Mouse (Mus musculus): Measurements from ENCODE around the gene Rgs3. TPM values are rescaled to one million over a fixed set of nuclear protein-coding genes. Genes with fewer than 3 reads are reported as not detected.
A peak's percentile ranks its signal among the peaks of the same experiment; 100 is the strongest.

The Rgs3 gene
- polyA plus RNA-seq (2014; fragmentation: Nextera tagmentation; extraction: Ambion mirVana), result 49.8 and 54.3 TPM in 2 replicates

DNA sequence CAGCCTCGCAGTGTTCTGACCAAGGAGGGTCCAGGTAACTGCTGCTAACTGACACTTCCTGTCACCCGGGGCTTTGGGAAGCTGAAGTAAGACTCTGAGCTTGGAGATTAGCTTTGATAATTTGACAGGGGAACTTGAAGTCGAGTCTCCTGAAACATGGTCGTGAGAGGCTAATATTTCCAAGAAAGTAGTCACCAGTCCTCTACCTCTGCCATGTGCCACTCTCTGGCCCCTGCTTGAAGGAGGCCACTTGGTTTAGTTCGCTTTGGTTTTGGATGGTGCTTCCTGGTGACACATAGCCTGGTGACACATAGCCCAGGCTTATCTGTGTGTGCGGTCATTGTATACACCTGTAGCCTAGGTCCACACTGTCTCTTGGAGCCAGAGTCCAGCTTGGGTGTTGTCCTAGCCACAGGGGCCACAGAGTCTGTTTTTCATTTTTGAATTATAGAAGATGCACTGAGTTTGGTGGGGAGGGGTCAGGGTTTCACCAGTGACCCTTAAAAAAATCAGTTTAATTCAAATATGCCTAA lies at the start of gene Rgs3:
TSS of gene Rgs3 (plus strand) at position 51 of the 533 bp plus-strand sequence.
- Histone ChIP-seq H3K27ac (ENCODE audit: low read depth, low read length) (no peak within 1 kb of the TSS), H3K4me1 (ENCODE audit: control insufficient read depth, insufficient read depth, low read length) (peaks cover 9% of the 10 kb centered on the region; the same call in 1 of the 2 replicates), H3K4me2 (no peak within 1 kb of the TSS), H3K27me3 (ENCODE audit: control insufficient read depth, insufficient read depth, low read length) (peaks cover 35% of the 10 kb centered on the region), H3K36me3 (ENCODE audit: control insufficient read depth, insufficient read depth, low read length) (no peaks in the 10 kb centered on the region), H3K9ac (ENCODE audit: low read depth, low read length) (no peak within 1 kb of the TSS), H3K9me3 (replicated peaks; ENCODE audit: control insufficient read depth, low read length) (no peaks in the 10 kb centered on the region), H3K4me3 (ENCODE audit: low read depth, low read length) (no peak within 1 kb of the TSS)
- 0 out of 2 replicates have a peak, but pooled peaks have one; percentile 9 for ATAC-seq (replicated peaks; ENCODE audit: insufficient number of reproducible peaks, low FRiP score, low TSS enrichment)
- 41% methylated on average over 6 of the region's 6 CpGs for WGBS (ENCODE audit: insufficient replicate concordance)

GRCm38 (mm10) chr4:62509946-62510345 lies 49.7 kb upstream of the Rgs3 start:
- Histone ChIP-seq H3K27me3 (ENCODE audit: control insufficient read depth, insufficient read depth, low read length) (no peaks in the 10 kb centered on the region), H3K9me3 (replicated peaks; ENCODE audit: control insufficient read depth, low read length) (no peaks in the 10 kb centered on the region), H3K4me2 (no peak overlapping the region), H3K4me1 (ENCODE audit: control insufficient read depth, insufficient read depth, low read length) (no peaks in the 10 kb centered on the region; the same call in 1 of the 2 replicates), H3K9ac (ENCODE audit: low read depth, low read length) (no peak overlapping the region), H3K27ac (ENCODE audit: low read depth, low read length) (no peak overlapping the region), H3K36me3 (ENCODE audit: control insufficient read depth, insufficient read depth, low read length) (peaks cover 47% of the 10 kb centered on the region), H3K4me3 (ENCODE audit: low read depth, low read length) (no peak overlapping the region)
- ATAC-seq (replicated peaks; ENCODE audit: insufficient number of reproducible peaks, low FRiP score, low TSS enrichment), result no peak
- WGBS (ENCODE audit: insufficient replicate concordance), result 91% methylated on average over 11 of the region's 11 CpGs

GRCm38 (mm10) chr4:62513998-62514506 lies 45.6 kb upstream of the Rgs3 start:
- Histone ChIP-seq H3K4me3 (ENCODE audit: low read depth, low read length) (0 out of 2 replicates have a peak overlapping the region, but pooled peaks have one; percentile 5), H3K9ac (ENCODE audit: low read depth, low read length) (no peak overlapping the region), H3K27ac (ENCODE audit: low read depth, low read length) (0 out of 2 replicates have a peak overlapping the region, but pooled peaks have one; percentile 10), H3K4me1 (ENCODE audit: control insufficient read depth, insufficient read depth, low read length) (peaks cover 27% of the 10 kb centered on the region), H3K36me3 (ENCODE audit: control insufficient read depth, insufficient read depth, low read length) (peaks cover 37% of the 10 kb centered on the region), H3K4me2 (peak overlapping the region; percentile 14; the same call in 1 of the 2 replicates), H3K27me3 (ENCODE audit: control insufficient read depth, insufficient read depth, low read length) (no peaks in the 10 kb centered on the region), H3K9me3 (replicated peaks; ENCODE audit: control insufficient read depth, low read length) (no peaks in the 10 kb centered on the region)
- 50% methylated on average over 11 of the region's 11 CpGs for WGBS (ENCODE audit: insufficient replicate concordance)
- ATAC-seq (replicated peaks; ENCODE audit: insufficient number of reproducible peaks, low FRiP score, low TSS enrichment), result no peak

DNA sequence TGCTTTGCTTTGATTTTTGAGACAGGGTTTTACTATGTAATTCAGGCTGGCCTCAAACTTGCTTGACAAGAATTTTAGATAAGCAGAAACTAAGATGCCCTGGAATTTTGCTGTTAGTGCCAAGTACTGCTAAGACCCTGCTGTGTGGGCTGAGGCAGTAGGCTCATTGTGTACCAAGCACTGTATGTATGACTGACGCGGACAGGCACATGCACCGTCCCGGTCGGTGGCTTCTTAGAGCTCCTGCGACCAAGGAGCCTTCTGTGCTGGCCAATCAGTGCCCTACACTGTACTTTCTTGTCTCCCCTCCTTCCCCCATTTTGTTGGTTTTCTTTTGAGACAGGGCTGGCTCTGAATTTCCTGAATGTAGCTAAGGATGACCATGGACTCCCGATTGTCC lies 44.7 kb upstream of the Rgs3 start:
- Histone ChIP-seq H3K9ac (ENCODE audit: low read depth, low read length) (peak overlapping the region; percentile 43; the same call in 1 of the 2 replicates), H3K4me3 (ENCODE audit: low read depth, low read length) (peak overlapping the region; percentile 32), H3K27me3 (ENCODE audit: control insufficient read depth, insufficient read depth, low read length) (no peaks in the 10 kb centered on the region), H3K9me3 (replicated peaks; ENCODE audit: control insufficient read depth, low read length) (no peaks in the 10 kb centered on the region), H3K27ac (ENCODE audit: low read depth, low read length) (peak overlapping the region; percentile 86), H3K4me2 (peak overlapping the region; percentile 68), H3K36me3 (ENCODE audit: control insufficient read depth, insufficient read depth, low read length) (peaks cover 28% of the 10 kb centered on the region), H3K4me1 (ENCODE audit: control insufficient read depth, insufficient read depth, low read length) (peaks cover 27% of the 10 kb centered on the region)
- ATAC-seq (replicated peaks; ENCODE audit: insufficient number of reproducible peaks, low FRiP score, low TSS enrichment), result no peak
- whole genome bisulfite sequencing (ENCODE audit: insufficient replicate concordance), result 76% methylated on average over 7 of the region's 7 CpGs

DNA sequence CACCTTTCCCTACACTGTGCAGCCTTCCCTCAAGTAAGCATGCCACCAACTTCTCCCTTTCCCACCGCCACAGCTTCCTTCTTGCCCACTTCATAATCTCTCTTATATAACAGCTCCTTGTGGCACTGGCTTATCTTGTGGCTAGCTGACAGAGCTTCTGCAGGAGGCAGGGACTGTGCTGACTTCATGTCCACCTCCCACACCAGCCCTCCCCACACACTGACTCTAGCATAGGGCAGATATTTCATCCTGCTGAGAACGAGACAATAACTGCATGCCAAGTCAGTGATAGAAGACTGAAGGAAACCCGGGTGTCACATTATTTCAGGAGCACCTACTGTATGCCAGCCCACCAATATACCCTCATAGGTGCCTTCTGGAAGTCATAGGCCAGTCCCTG lies 44.2 kb upstream of the Rgs3 start:
- 40% methylated on average over 3 of the region's 3 CpGs for WGBS (ENCODE audit: insufficient replicate concordance)
- Histone ChIP-seq H3K4me2 (peak overlapping the region; percentile 68), H3K27ac (ENCODE audit: low read depth, low read length) (peak overlapping the region; percentile 86), H3K4me3 (ENCODE audit: low read depth, low read length) (peak overlapping the region; percentile 32), H3K36me3 (ENCODE audit: control insufficient read depth, insufficient read depth, low read length) (peaks cover 23% of the 10 kb centered on the region), H3K4me1 (ENCODE audit: control insufficient read depth, insufficient read depth, low read length) (peaks cover 29% of the 10 kb centered on the region), H3K9ac (ENCODE audit: low read depth, low read length) (peak overlapping the region; percentile 59), H3K9me3 (replicated peaks; ENCODE audit: control insufficient read depth, low read length) (no peaks in the 10 kb centered on the region), H3K27me3 (ENCODE audit: control insufficient read depth, insufficient read depth, low read length) (no peaks in the 10 kb centered on the region)
- no peak for ATAC-seq (replicated peaks; ENCODE audit: insufficient number of reproducible peaks, low FRiP score, low TSS enrichment)

GRCm38 (mm10) chr4:62516079-62516478 lies 43.6 kb upstream of the Rgs3 start:
- peak; percentile 33 for ATAC-seq (replicated peaks; ENCODE audit: insufficient number of reproducible peaks, low FRiP score, low TSS enrichment)
- WGBS (ENCODE audit: insufficient replicate concordance), result 24% methylated on average over 2 of the region's 2 CpGs
- Histone ChIP-seq H3K4me2 (peak overlapping the region; percentile 68), H3K4me1 (ENCODE audit: control insufficient read depth, insufficient read depth, low read length) (peaks cover 29% of the 10 kb centered on the region), H3K27me3 (ENCODE audit: control insufficient read depth, insufficient read depth, low read length) (no peaks in the 10 kb centered on the region), H3K4me3 (ENCODE audit: low read depth, low read length) (peak overlapping the region; percentile 32), H3K9ac (ENCODE audit: low read depth, low read length) (peak overlapping the region; percentile 59), H3K36me3 (ENCODE audit: control insufficient read depth, insufficient read depth, low read length) (peaks cover 17% of the 10 kb centered on the region), H3K27ac (ENCODE audit: low read depth, low read length) (peak overlapping the region; percentile 86), H3K9me3 (replicated peaks; ENCODE audit: control insufficient read depth, low read length) (no peaks in the 10 kb centered on the region)

DNA sequence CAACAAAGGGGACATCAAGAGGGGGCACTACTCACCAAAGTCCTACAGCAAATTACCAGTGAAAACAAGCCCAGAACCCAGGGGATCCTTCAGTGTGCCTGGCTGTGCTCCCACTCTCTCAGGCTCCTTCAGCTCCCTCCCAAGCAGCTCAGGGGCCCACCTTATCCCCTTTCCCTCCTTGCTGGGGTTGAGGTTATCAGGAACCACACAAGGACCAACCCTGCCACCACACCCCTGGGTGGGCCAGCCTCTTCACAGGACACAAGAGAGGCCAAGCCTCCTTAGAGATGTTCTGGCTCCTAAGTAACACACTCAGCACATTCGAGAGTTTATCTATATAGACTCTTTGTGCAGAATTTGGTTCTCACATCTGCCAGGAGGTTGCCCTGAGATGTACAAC lies 43.1 kb upstream of the Rgs3 start:
- H3K27ac ChIP-seq (ENCODE audit: low read depth, low read length), result peak overlapping the region; percentile 86
- no peaks in the 10 kb centered on the region for H3K27me3 ChIP-seq (ENCODE audit: control insufficient read depth, insufficient read depth, low read length)
- peak overlapping the region; percentile 68 for H3K4me2 ChIP-seq
- WGBS (ENCODE audit: insufficient replicate concordance), result 73% methylated on average over 1 of the region's 1 CpGs
- no peaks in the 10 kb centered on the region for H3K9me3 ChIP-seq (replicated peaks; ENCODE audit: control insufficient read depth, low read length)
- H3K36me3 ChIP-seq (ENCODE audit: control insufficient read depth, insufficient read depth, low read length), result peaks cover 14% of the 10 kb centered on the region
- peaks cover 29% of the 10 kb centered on the region for H3K4me1 ChIP-seq (ENCODE audit: control insufficient read depth, insufficient read depth, low read length)
- H3K9ac ChIP-seq (ENCODE audit: low read depth, low read length), result peak overlapping the region; percentile 59
- H3K4me3 ChIP-seq (ENCODE audit: low read depth, low read length), result peak overlapping the region; percentile 32
- ATAC-seq (replicated peaks; ENCODE audit: insufficient number of reproducible peaks, low FRiP score, low TSS enrichment), result peak; percentile 73

GRCm38 (mm10) chr4:62517046-62517445 lies 42.6 kb upstream of the Rgs3 start:
- Histone ChIP-seq H3K27ac (ENCODE audit: low read depth, low read length) (peak overlapping the region; percentile 86), H3K4me2 (peak overlapping the region; percentile 68), H3K4me3 (ENCODE audit: low read depth, low read length) (peak overlapping the region; percentile 57; the same call in 1 of the 2 replicates), H3K27me3 (ENCODE audit: control insufficient read depth, insufficient read depth, low read length) (no peaks in the 10 kb centered on the region), H3K4me1 (ENCODE audit: control insufficient read depth, insufficient read depth, low read length) (peaks cover 29% of the 10 kb centered on the region), H3K36me3 (ENCODE audit: control insufficient read depth, insufficient read depth, low read length) (peaks cover 9% of the 10 kb centered on the region), H3K9me3 (replicated peaks; ENCODE audit: control insufficient read depth, low read length) (no peaks in the 10 kb centered on the region), H3K9ac (ENCODE audit: low read depth, low read length) (peak overlapping the region; percentile 10; the same call in 1 of the 2 replicates)
- WGBS (ENCODE audit: insufficient replicate concordance), result 77% methylated on average over 8 of the region's 8 CpGs
- ATAC-seq (replicated peaks; ENCODE audit: insufficient number of reproducible peaks, low FRiP score, low TSS enrichment), result no peak
